Mouse (Mus musculus) olfactory bulb, adult 2 months (tissue): ENCODE results near the gene Hspg2.

Experiments used
- CTCF ChIP-seq: fragments of 200-500 bp; IDR thresholded peaks from 2 replicates; pipeline ENCODE4 v1.5.1; 2012; ENCODE audit warnings: low read depth, mild to moderate bottlenecking, low read length, moderate library complexity; ENCODE audit not compliant: insufficient read depth
- POLR2A ChIP-seq: fragments of 200-500 bp; IDR thresholded peaks from 2 replicates; pipeline ENCODE4 v1.6.1; 2012; ENCODE audit warnings: mild to moderate bottlenecking, low read depth, low read length, moderate library complexity; ENCODE audit not compliant: insufficient read depth

DNA sequence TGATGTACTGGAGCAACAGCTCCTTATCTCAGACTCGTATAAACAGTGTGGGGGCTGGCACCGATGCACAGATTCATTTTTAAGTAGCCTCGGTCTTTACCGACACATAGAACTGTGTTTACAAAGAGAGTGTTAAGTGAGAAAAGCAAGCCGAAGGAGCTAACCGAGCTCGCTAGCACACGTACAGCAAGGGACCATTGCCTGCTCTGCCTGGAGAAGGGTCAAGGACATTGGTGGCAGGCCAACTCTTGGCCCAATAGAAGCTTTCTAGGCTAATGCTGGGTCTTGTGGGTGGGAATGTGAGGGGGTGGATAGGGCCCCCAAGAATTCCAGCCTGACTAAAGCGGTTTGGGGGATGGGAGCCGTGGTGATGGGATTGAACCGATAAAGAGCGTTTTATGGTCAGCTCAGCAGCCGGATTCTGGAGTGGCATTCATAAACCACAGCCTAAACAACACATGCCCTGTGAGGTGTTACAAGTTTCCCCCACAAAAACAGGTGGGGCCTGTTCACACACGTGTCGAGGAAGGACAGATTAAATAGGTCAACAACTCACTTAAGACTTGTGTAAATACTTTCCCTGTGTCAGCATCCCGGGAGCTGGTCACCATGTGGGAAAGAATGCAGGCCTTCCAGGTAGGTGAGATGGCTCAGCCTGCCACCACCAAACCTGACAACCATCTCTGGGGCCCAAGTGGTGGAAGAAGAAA, 6.4 kb upstream of the Hspg2 start:
- TF ChIP-seq CTCF (no peak), POLR2A (no peak)
